Mouse (Mus musculus) granulocyte monocyte progenitor cell, adult 5-6 weeks (primary cell): ENCODE data around the gene Afap1. TPM values are rescaled to one million over a fixed set of nuclear protein-coding genes. Genes with fewer than 3 reads are reported as not detected.

Experiments used
- ATAC-seq: replicated peaks from 2 replicates; pipeline ENCODE4 v1.8.0; 2016; ENCODE audit warnings: mild to moderate bottlenecking, moderate TSS enrichment, inconsistent platforms; ENCODE audit not compliant: poor library complexity, severe bottlenecking
- total RNA-seq, 2 experiments: library from RNA; stranded (forward) in 1 of 2; stranded (reverse) in 1 of 2; fragments of 200-712, 200-1000 nt in 1 of 2; fragments of >200 nt in 1 of 2; fragmentation: Nextera tagmentation in 1 of 2; gene quantifications; 2 replicates each; pipeline ENCODE4 v1.2.3; 2014 to 2017

Afap1 gene
- total RNA-seq, 2 experiments from 2014 or later: 17.9 to 36.0 TPM

GRCm38 (mm10) chr5:36024003-36024685, 131.0 kb downstream of the Afap1 start:
- no peak for ATAC-seq

DNA sequence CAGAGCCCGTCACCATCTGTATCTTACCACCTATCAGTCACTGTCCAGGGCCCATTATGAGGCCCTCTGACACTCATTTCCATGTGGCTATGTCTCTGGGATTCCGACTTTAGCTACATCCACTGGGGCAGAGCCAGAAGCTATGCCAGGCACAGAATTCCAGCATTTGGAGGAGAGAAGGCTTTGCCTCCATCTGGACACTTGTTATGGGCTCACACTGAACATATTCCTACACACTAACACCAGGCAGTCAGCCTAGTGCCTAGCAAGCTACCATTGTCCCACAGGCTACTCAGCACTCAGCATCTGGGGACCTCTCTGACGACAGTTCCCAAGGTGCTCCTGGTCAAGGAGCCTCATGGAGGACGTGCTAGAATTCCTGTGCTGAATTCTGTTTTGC, 132.0 kb downstream of the Afap1 start:
- no peak for ATAC-seq

- peak; percentile 66 for ATAC-seq
Measured at GRCm38 (mm10) chr5:36033531-36034426, 140.7 kb downstream of the Afap1 start.

- no peak for ATAC-seq
Measured at GRCm38 (mm10) chr5:36039596-36039995, 146.5 kb downstream of the Afap1 start.

DNA sequence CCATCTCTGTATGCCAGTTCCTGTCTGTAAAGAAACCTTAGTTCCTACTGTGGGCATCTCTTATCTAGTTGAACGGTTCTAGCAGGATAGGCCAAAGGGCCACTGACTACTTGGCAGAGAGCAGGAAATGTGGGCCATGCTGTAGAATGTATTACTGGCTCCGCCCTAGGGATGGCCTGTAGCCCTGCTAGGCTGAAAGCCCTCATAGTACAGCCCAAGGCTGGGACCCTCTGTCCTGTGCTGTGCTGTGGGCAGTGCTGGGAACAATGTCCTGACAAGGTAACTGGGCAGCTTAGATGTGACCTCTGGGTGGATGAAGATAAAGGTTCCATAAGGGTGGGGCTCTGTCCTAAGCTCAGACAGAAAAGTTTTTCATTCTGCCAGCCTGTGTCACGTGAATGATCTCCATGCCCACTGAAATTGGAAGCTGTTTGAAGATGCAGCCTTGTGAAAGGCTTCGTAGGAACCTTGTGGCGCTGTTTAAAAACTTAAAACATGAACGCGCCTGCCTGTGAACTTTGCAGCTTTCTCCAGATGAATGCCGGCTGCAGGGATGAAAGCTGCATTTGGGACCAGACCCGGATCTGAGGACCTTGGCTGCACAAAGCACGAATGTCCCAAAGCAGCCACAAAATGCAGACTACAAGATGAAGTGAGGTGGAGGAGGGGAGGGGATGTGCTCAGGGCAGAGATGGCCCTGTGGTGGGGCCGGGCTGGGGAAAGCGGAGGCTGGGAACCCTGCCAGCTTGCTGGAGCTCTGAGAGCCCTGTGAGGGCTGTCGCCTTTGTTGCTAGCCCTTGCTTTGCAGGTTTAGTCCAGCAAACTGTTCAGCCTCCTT, 147.5 kb downstream of the Afap1 start:
- no peak for ATAC-seq

DNA sequence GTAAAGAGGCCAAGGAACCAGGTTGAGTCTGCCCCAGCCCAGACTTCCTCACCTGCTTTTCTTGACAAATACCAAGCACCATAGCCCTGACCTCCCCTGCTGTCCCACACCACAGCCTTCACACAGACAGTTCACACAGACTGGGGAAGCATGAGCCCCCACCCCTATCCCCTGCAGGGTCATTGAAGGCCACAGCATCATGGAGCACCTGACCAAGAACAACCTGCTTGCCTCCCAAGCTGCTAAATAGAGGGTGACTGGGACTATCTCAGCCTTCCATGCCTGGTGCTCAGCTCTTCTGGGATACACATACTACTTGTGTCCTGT, 148.1 kb downstream of the Afap1 start:
- no peak for ATAC-seq

GRCm38 (mm10) chr5:36041756-36042155, 148.6 kb downstream of the Afap1 start:
- no peak for ATAC-seq

DNA sequence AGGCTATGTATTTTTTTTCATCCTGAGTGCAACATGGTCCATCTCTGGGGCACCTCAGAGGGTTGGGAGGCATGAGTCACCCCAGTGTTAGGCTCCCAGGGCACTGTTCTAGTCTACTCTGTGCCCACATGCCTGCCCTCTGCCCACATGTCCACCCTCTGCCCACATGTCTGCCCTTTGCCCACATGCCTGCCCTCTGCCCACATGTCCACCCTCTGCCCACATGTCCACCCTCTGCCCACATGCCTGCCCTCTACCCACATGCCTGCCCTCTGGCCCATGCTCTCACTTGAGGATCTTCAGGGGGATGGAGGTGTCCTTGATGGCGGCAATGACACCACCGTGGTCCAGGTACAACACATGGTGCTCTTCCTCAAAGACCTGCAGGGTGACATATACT, 150.0 kb downstream of the Afap1 start:
- no peak for ATAC-seq

Other genes with a start within 250 kb of the Afap1 start
- gene Htra3, start 213.5 kb upstream of the Afap1 start, total RNA-seq (2014; fragmentation: Nextera tagmentation): not detected in 2 replicates
- gene Htra3, start 213.5 kb upstream of the Afap1 start, total RNA-seq (2017): not detected in 2 replicates
- gene Sh3tc1, start 153.3 kb upstream of the Afap1 start, total RNA-seq (2014; fragmentation: Nextera tagmentation): 3.9 and 26.5 TPM in 2 replicates
- 3.9 and 5.1 TPM in 2 replicates for gene Sh3tc1, start 153.3 kb upstream of the Afap1 start, total RNA-seq (2017)
- gene Ablim2, start 135.4 kb upstream of the Afap1 start, total RNA-seq (2014; fragmentation: Nextera tagmentation): 1.6 TPM in 1 of 2 replicates, not detected in the other
- gene Ablim2, start 135.4 kb upstream of the Afap1 start, total RNA-seq (2017): 0.22 TPM in 1 of 2 replicates, not detected in the other